Mouse (Mus musculus) natural killer cell, adult 2 months (primary cell): ENCODE results near the gene Slc25a10.

ENCODE experiments used
- DNase-seq, 2 experiments: peaks; one replicate each; pipeline ENCODE4 v3.0.0; 2022; ENCODE audit warnings: low spot score in 2 of 2

Gene Slc25a10

GRCm38 (mm10) chr11:120539285-120540014 lies 47.8 kb downstream of the Slc25a10 start:
- DNase-seq, result no peak

DNA sequence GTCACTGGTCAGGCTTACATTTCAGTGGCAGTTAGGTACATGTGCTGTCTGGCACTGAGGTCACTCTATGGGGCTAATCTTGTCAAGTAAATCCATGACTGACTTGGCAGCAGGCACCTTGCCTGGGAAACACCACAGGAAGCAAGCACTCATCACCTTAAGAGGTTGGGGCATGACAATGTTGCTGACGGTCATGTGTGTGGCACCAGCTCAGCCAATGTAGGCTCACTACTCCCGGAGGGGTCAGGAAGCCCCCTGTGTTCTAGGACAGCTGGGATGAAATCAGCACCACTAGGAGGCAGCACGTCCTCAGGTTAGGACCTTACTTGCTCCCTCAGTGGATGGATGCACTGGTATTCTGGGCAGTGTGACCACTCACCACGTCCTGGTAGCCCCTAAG lies 50.3 kb downstream of the Slc25a10 start:
- DNase-seq, result no peak

- no peak for DNase-seq
These were observed 50.7 kb downstream of the Slc25a10 start for GRCm38 (mm10) chr11:120542376-120542775.

DNA sequence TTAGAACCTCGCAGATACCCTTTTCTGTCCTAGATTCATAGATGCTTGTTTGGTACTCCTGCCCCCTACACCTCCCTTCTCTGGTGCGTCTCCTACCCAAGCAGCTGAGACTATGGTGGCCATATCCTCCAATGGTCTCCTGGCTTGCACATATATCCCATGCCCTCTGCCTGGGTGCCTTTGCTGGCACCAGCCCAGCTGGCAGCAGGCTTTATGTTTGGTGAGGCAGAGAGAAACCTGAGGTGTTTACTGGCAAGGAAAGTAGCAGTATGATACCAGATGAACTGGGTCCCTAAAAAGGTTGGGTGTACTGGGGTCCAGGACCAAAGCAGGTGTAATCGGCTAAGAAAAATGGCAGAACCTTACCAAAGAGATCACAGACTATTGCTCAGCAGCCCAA lies 54.3 kb downstream of the Slc25a10 start:
- DNase-seq, result no peak

DNA sequence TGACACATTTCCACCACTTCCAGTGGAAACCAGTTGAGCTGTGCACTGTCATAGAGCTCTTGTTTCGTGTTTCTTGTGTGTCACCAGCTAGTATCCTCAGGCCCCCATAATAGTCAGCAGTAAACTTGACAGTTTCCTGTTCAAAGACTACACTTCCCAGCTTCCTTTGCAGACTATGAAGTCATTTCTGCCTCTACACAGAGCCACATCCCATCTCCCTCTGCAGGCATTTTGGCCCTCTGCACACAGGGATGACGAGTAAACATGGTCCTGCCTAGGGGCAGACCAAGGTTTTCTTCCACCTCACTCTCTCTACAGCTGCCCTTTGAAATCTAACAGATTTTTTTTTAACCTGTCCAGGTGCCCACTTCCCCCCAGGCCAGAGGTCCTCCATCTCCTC lies 55.8 kb downstream of the Slc25a10 start:
- DNase-seq, result no peak

GRCm38 (mm10) chr11:120548214-120548613 lies 56.6 kb downstream of the Slc25a10 start:
- DNase-seq, result no peak

GRCm38 (mm10) chr11:120548786-120549167 lies 57.1 kb downstream of the Slc25a10 start:
- no peak for DNase-seq
